Mouse (Mus musculus) limb, embryonic 15.5 days (tissue): ENCODE measurements at regions not wholly inside any gene's neighbourhood (a gene's known extent, or its start where the extent isn't known, plus 50 kb on each side); places are given as distances from the start of the nearest gene placed in this dataset.
A peak's percentile ranks its signal among the peaks of the same experiment; 100 is the strongest.
"Not testable (repeated sequence)": the region's sequence is repeated elsewhere in the genome, so short reads cannot be mapped to it uniquely, and the experiment has no call there.

Experiments
- ATAC-seq: fragments of 200-750 bp; cut with Nextera tagmentation; 2 replicates; pipeline ENCODE4 v1.8.0; 2017; ENCODE audit warnings: low read depth, moderate TSS enrichment; ENCODE audit not compliant: insufficient number of reproducible peaks, low FRiP score, low TSS enrichment
- H3K27ac ChIP-seq: fragments of 300-500 bp; sonication (generic); 2 replicates; pipeline ENCODE4 v1.5.1; 2015; ENCODE audit warnings: moderate library complexity, mild to moderate bottlenecking, inconsistent platforms
- H3K27me3 ChIP-seq: fragments of 300-500 bp; sonication (generic); 2 replicates; pipeline ENCODE4 v1.6.1; 2015; ENCODE audit warnings: inconsistent platforms
- H3K36me3 ChIP-seq: fragments of 300-500 bp; sonication (generic); 2 replicates; pipeline ENCODE4 v1.6.1; 2015; ENCODE audit warnings: inconsistent platforms
- H3K4me1 ChIP-seq: fragments of 300-500 bp; sonication (generic); 2 replicates; pipeline ENCODE4 v1.6.1; 2015; ENCODE audit warnings: inconsistent platforms
- H3K4me2 ChIP-seq: fragments of 300-500 bp; sonication (generic); 2 replicates; pipeline ENCODE4 v1.6.1; 2015; ENCODE audit warnings: mild to moderate bottlenecking, inconsistent platforms
- H3K4me3 ChIP-seq: fragments of 300-500 bp; sonication (generic); 2 replicates; pipeline ENCODE4 v1.5.1; 2015; ENCODE audit warnings: mild to moderate bottlenecking, inconsistent platforms
- H3K9ac ChIP-seq: fragments of 300-500 bp; sonication (generic); 2 replicates; pipeline ENCODE4 v1.6.1; 2015; ENCODE audit warnings: inconsistent platforms
- H3K9me3 ChIP-seq: fragments of 300-500 bp; sonication (generic); 2 replicates; pipeline ENCODE4 v1.6.1; 2016; ENCODE audit warnings: inconsistent platforms
- WGBS: fragments of 180-500 bp; shearing (Covaris S2); methylation state at CpG from one replicate; pipeline ENCODE4 v1.1.7; 2015; 5-methylcytosine and 5-hydroxymethylcytosine counted together

DNA sequence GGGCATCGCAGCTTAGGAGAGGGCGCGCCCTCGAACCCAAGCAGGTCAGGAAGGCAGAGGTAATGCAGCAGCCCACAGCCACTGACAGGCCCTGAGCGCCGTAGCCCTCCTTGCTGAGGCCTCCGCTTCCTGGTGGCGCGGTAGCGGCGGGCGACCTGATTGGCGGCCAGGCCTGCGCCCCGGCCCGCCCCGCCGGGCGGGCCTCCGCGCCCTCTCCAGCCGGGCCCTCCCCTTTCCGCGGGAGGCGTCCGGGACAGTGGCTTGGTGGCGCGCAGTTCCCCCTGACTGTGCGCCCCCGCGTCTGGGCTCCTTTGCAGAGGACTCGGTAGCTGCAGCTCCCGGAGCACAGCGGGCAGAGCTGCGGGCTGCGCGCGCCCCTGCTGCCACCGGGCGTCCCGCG, 242.1 kb downstream of the Gm21863 start:
- not testable (repeated sequence) for H3K27ac ChIP-seq, H3K9ac ChIP-seq, H3K27me3 ChIP-seq, H3K4me1 ChIP-seq, H3K36me3 ChIP-seq, ATAC-seq, H3K9me3 ChIP-seq
- under 1% methylated on average over 29 of the region's 42 CpGs for WGBS
- H3K4me3 ChIP-seq, result peak overlapping the region; percentile 49
- peak overlapping the region; percentile 43 for H3K4me2 ChIP-seq

DNA sequence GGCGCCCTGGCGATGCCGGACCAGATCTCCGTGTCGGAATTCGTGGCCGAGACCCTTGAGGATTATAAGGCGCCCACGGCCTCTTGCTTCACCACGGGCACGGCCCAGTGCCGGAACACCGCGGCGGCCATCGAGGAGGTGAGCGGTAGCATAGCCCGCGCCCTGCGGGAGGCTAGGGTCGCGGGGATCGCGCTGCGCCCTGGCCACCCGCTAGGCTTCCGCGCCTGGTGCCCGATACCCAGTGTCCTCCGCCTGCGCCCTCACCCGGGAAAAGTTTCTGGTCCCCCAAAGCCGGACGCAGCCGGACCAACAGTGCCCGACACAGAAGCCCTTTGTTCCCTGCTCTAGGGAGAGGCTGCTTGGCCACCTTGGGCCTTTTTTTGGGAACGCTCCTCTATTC, 242.6 kb downstream of the Gm21863 start:
- WGBS, result 2% methylated on average over 31 of the region's 37 CpGs
- peak overlapping the region; percentile 43 for H3K4me2 ChIP-seq
- H3K9ac ChIP-seq, result peak overlapping the region; percentile 35; the same call in 1 of the 2 replicates
- not testable (repeated sequence) for H3K36me3 ChIP-seq, H3K9me3 ChIP-seq, H3K4me1 ChIP-seq, H3K27ac ChIP-seq, ATAC-seq, H3K27me3 ChIP-seq
- H3K4me3 ChIP-seq, result peak overlapping the region; percentile 49

DNA sequence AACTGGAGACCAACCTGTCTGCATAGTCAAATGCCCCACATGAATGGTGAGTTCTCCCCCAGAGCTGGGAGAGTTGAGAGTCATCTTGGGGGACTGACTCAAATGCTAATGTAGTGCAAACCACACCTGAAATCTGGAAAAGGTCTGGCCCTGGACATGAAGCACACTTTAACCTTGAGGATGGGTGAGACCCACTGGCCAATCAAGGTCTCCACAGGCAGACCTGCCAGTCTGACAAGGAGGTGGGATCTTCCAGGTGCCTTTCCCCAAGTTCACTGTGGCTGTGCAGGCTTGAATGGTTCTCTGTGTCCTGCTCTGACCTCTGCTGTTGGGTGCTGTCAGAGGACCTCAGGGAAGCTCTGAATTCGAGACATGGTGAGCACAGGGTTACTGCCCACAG, 269.6 kb downstream of the Gm21863 start:
- not testable (repeated sequence) for H3K27ac ChIP-seq, H3K4me3 ChIP-seq, ATAC-seq, H3K4me2 ChIP-seq, H3K4me1 ChIP-seq, H3K9ac ChIP-seq, H3K27me3 ChIP-seq
- peaks cover 15% of the 10 kb centered on the region; the same call in 1 of the 2 replicates for H3K36me3 ChIP-seq
- H3K9me3 ChIP-seq, result peaks cover 24% of the 10 kb centered on the region
- WGBS, result 95% methylated on average over 1 of the region's 1 CpGs

DNA sequence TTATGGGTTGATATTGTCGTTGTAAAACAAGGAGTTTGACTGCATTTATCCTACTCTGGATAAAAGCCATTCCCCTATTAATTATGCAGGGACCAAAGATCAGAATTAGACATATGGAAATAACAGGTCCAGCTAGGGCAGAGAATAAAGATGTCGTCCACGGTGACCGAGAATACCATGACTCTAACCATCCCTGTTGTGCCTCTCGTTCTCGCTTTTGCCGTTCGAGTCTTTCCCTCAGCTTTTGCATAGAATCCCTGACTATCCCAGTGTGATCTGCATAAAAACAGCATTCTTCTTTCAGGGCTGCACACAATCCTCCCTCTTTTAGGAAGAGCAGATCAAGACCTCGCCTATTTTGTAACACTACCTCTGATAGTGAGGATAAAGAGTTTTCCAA, 272.5 kb downstream of the Gm21863 start:
- H3K4me2 ChIP-seq, H3K27ac ChIP-seq, H3K4me1 ChIP-seq, H3K27me3 ChIP-seq, H3K9ac ChIP-seq, ATAC-seq, H3K4me3 ChIP-seq: not testable (repeated sequence)
- Histone ChIP-seq H3K36me3 (peaks cover 21% of the 10 kb centered on the region), H3K9me3 (peaks cover 52% of the 10 kb centered on the region)
- 79% methylated on average over 9 of the region's 9 CpGs for WGBS

DNA sequence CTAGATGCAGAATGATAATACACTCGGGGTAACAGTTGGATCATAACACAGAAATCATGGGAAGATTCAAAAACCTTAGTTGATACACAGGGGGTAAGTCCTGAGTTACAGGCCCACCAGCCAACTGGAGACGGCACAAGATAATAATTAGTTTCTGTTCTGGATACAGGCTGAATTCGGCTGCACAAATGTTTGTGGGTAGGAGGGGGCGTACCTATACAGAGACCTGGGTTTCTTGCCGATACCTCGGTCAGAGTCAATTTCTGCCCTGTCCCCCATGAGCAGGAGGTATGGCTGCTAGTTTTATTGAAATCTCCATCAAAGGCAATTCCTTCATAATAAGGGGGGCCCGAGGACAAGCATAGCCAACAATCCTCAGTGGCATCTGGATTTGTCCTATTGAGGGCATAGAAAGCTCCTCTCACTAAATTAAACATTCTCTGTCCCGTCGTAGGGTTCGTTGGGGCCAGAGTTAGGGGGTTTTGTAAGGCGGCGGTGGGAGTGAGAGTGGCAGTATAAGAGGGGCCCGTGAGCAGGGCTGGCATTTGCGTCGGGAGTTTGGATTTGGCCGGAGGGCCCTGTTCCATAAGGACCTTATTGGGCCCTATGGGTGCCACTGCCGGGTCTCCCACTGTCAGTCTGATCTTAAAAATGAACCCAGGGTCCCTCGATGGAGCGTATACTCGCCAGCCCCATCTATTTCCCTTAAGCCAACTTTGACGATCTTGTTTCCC, 273.3 kb downstream of the Gm21863 start:
- Histone ChIP-seq H3K9me3 (peaks cover 59% of the 10 kb centered on the region), H3K36me3 (peaks cover 21% of the 10 kb centered on the region)
- 74% methylated on average over 21 of the region's 21 CpGs for WGBS
- not testable (repeated sequence) for ATAC-seq, H3K9ac ChIP-seq, H3K4me2 ChIP-seq, H3K27ac ChIP-seq, H3K4me1 ChIP-seq, H3K4me3 ChIP-seq, H3K27me3 ChIP-seq

DNA sequence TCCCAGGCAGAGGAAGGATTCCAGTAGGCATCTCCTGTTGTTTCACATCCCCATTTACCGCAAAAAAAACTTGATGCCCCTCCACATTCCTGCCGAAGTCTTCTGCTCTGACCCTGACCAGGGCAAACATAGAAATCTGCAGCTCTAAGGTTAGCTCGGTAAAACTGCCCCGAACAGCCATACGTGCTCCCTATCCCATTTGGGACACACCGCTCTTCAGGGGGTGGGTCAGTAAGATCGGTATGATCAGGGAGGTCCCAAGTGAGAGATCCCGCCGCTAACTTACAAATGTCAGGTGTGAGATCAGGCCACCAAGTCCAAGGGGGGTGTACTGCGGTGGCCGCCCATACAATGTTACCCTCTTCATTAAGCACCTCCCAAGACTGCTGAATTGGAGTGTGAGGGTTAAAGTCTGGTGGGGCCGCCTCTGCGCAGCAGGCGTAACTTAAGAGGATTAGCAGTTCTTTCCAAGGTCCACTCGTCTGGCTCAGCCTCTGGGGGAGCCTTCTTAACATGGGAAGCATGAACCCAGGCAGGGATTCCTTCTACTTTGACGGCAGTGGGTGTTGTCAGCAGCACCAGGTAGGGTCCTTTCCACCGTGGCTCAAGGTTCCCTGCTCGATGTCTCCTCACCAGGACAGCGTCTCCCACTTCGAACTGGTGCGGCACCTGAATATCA, 274.2 kb downstream of the Gm21863 start:
- not testable (repeated sequence) for H3K27me3 ChIP-seq, H3K4me3 ChIP-seq, H3K4me2 ChIP-seq, H3K4me1 ChIP-seq, H3K9ac ChIP-seq, H3K27ac ChIP-seq
- H3K9me3 ChIP-seq, result peaks cover 68% of the 10 kb centered on the region
- WGBS, result 71% methylated on average over 21 of the region's 21 CpGs
- ATAC-seq, result peak; percentile 17; the same call in 1 of the 2 replicates
- H3K36me3 ChIP-seq, result peaks cover 21% of the 10 kb centered on the region

DNA sequence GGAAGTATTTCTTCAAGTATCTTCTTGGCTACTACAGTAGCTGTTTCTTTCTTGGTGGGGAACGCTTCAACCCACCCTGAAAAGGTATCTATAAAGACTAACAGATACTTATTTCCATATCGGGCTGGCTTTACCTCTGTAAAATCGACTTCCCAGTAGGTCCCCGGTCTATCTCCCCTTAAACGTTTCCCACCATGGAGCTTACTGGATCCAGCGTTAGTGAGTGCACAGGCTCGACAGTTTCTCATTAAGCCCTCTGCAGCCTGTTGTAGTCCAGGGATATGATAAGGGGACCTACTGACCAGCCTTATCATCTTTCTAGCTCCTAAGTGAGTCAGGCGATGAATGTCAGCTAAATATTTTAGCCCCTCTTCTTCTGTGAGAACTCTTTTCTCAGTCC, 275.1 kb downstream of the Gm21863 start:
- Histone ChIP-seq H3K36me3 (peaks cover 24% of the 10 kb centered on the region), H3K9me3 (peaks cover 76% of the 10 kb centered on the region)
- H3K4me1 ChIP-seq, H3K27me3 ChIP-seq, H3K27ac ChIP-seq, H3K4me3 ChIP-seq, H3K9ac ChIP-seq, ATAC-seq, H3K4me2 ChIP-seq: not testable (repeated sequence)
- WGBS, result 74% methylated on average over 8 of the region's 8 CpGs

DNA sequence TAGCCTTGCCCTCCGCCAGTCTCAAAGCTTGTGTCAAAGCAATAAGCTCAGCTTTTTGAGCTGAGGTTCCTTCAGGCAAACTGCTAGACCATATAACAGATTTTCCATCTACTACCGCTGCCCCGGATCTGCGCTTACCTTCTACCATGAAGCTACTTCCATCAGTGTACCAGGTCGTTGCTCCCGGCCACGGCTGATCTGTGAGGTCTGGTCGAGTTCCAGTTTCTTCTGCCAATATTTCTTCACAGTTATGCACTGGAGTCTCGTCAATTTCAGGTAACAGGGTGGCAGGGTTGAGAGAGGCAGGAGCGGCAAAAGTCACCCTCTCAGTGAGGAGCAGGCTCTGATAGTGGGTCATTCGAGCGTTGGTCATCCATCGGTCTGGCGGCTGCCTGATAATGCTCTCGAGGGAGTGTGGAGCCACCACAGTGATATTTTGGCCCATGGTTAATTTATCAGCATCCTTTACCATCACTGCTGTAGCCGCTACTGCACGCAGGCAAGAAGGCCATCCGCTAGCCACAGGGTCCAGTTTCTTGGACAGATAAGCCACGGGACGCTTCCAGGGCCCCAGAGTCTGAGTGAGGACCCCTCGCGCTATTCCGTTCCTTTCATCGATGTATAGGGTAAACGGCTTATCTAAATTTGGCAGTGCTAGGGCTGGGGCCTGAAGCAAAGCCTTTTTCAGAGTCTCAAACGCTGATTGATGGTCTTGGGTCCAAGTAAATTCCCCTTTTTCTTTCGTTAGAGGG, 276.0 kb downstream of the Gm21863 start:
- Histone ChIP-seq H3K4me2 (no peak overlapping the region), H3K9ac (no peak overlapping the region), H3K27ac (no peak overlapping the region), H3K9me3 (peaks cover 76% of the 10 kb centered on the region), H3K36me3 (peaks cover 24% of the 10 kb centered on the region), H3K4me1 (no peaks in the 10 kb centered on the region), H3K4me3 (no peak overlapping the region), H3K27me3 (0 out of 2 replicates have a peak, but pooled peaks cover 3% of the 10 kb centered on the region)
- 67% methylated on average over 27 of the region's 27 CpGs for WGBS
- ATAC-seq, result no peak

DNA sequence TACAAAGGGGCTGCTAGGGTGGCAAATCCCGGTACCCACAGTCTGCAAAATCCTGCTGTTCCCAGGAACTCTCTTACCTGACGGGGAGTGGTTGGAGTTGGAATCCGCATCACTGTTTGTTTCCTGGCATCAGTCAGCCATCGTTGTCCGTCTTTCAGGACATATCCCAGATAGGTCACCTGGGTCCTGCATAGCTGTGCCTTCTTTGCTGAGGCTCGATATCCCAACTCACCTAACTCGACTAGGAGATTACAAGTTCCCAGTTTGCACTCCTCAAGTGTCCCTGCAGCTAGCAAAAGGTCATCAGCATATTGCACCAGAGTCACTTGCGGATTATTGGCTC, 276.6 kb downstream of the Gm21863 start:
- ATAC-seq, result no peak
- 64% methylated on average over 8 of the region's 8 CpGs for WGBS
- H3K27me3 ChIP-seq, result 0 out of 2 replicates have a peak, but pooled peaks cover 3% of the 10 kb centered on the region
- H3K4me1 ChIP-seq, result no peaks in the 10 kb centered on the region
- H3K36me3 ChIP-seq, result peaks cover 24% of the 10 kb centered on the region
- H3K9me3 ChIP-seq, result peaks cover 76% of the 10 kb centered on the region
- no peak overlapping the region for H3K4me3 ChIP-seq
- no peak overlapping the region for H3K4me2 ChIP-seq
- no peak overlapping the region for H3K9ac ChIP-seq
- H3K27ac ChIP-seq, result no peak overlapping the region

DNA sequence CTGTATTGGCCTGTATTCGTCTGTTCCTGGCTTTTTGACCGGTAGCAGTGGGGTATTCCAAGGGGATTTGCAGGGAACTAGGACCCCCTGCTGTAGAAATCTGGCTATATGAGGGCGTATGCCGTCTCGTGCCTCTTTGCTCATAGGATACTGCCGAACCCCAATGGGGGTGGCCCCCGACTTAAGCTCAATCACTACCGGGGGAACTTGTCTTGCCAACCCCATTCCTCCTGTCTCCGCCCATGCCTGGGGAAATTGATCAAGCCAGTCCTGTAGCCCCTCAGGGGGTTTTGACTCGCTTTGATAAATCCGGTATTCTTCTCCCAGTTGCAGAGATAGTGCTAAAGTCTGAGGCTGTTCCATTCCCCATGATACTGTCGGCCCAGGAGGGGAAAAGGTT, 277.2 kb downstream of the Gm21863 start:
- Histone ChIP-seq H3K27ac (no peak overlapping the region), H3K27me3 (0 out of 2 replicates have a peak, but pooled peaks cover 3% of the 10 kb centered on the region), H3K9me3 (peaks cover 76% of the 10 kb centered on the region), H3K4me2 (no peak overlapping the region), H3K4me3 (no peak overlapping the region), H3K4me1 (no peaks in the 10 kb centered on the region), H3K9ac (no peak overlapping the region), H3K36me3 (peaks cover 24% of the 10 kb centered on the region)
- ATAC-seq, result 0 out of 2 replicates have a peak, but pooled peaks have one; percentile 25
- WGBS, result 67% methylated on average over 12 of the region's 12 CpGs

DNA sequence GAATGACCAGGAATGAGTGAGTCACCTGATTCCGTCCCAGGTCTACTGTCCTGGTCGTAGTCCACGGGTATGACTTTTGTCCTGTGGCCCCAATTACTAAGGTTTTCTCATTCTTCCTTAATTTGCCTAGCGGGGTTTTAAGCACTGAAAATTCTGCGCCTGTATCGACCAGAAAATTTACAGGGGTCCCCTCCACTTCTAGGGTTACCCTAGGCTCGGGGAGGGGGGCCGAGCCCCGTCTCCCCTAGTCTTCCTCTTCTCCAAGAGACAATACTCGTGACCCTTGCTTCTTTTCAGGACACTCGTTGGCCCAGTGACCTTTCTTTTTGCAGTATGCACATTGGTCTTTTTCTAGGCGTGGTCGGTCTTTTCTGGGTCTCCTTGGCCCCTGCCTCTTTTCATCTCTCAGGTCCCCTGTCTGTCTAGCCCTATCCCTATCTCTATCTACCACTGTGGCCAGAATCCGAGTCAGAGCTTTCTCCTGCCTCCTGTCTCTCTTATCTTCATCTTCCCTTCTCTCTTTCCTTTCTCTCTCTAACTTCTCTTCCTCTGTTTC, 277.8 kb downstream of the Gm21863 start:
- no peak overlapping the region for H3K4me3 ChIP-seq
- no peak overlapping the region for H3K4me2 ChIP-seq
- ATAC-seq, result no peak
- H3K9ac ChIP-seq, result no peak overlapping the region
- peaks cover 22% of the 10 kb centered on the region for H3K36me3 ChIP-seq
- H3K4me1 ChIP-seq, result no peaks in the 10 kb centered on the region
- peaks cover 71% of the 10 kb centered on the region for H3K9me3 ChIP-seq
- no peak overlapping the region for H3K27ac ChIP-seq
- 0 out of 2 replicates have a peak, but pooled peaks cover 3% of the 10 kb centered on the region for H3K27me3 ChIP-seq
- WGBS, result 67% methylated on average over 14 of the region's 14 CpGs
